Comparison of ENCODE assay signal across 9 mouse cellular contexts in genomic region chr10:80356737-80357136, GRCm38 (mm10). TPM values are rescaled to one million over a fixed set of nuclear protein-coding genes. Genes with fewer than 3 reads are reported as not detected.
DNase-seq lines count a peak whose midpoint lies in the region; ATAC-seq and TF ChIP-seq lines count a peak whose summit lies in the region.
"Had no signal": no experiment of that assay in that cellular context is flagged by ENCODE, and none has a peak within 500 bp of the region (broad histone marks: within the 10 kb centered on the region; RNA-seq: fewer than 3 reads in every experiment).

No protein-coding gene starts in this region.

- no peaks in the 10 kb centered on the region for H3K79me2 ChIP-seq in heart, adult 2 months (replicated peaks; ENCODE audit: control insufficient read depth, insufficient read depth, low read length)

- no peak overlapping the region for H3K9ac ChIP-seq in heart, postnatal 0 days (replicated peaks; ENCODE audit: low read depth, low read length)
- H3K9ac ChIP-seq in heart, adult 2 months (ENCODE audit: low read depth, low read length), result no peak overlapping the region
- peak overlapping the region; percentile 25; the same call in 1 of the 2 replicates for H3K9ac ChIP-seq in embryonic facial prominence, embryonic 11.5 days (replicated peaks; ENCODE audit: low read length)
- H3K9ac ChIP-seq in hindbrain, embryonic 13.5 days, result peak overlapping the region; percentile 63
- peak overlapping the region; percentile 26; the same call in 1 of the 2 replicates for H3K9ac ChIP-seq in midbrain, embryonic 14.5 days (replicated peaks; ENCODE audit: low read length)

- H3K27ac ChIP-seq in heart, postnatal 0 days (ENCODE audit: low read depth), result no peak overlapping the region
- H3K27ac ChIP-seq in heart, adult 2 months, result no peak overlapping the region
- H3K27ac ChIP-seq in embryonic facial prominence, embryonic 11.5 days (replicated peaks; ENCODE audit: low read depth, low read length), result no peak overlapping the region
- H3K27ac ChIP-seq in hindbrain, embryonic 13.5 days, result no peak overlapping the region
- no peak overlapping the region for H3K27ac ChIP-seq in midbrain, embryonic 14.5 days (replicated peaks; ENCODE audit: low read depth, low read length)

- H3K9me3 ChIP-seq in heart, postnatal 0 days (replicated peaks; ENCODE audit: control insufficient read depth, low read length), result no peaks in the 10 kb centered on the region
- no peaks in the 10 kb centered on the region; the same call in 1 of the 2 replicates for H3K9me3 ChIP-seq in embryonic facial prominence, embryonic 11.5 days (replicated peaks; ENCODE audit: control insufficient read depth, low read length)
- no peaks in the 10 kb centered on the region for H3K9me3 ChIP-seq in hindbrain, embryonic 13.5 days
- H3K9me3 ChIP-seq in midbrain, embryonic 14.5 days (ENCODE audit: control insufficient read depth, low read length), result no peaks in the 10 kb centered on the region

- WGBS in heart, postnatal 0 days, result 3% methylated on average over 32 of the region's 34 CpGs
- 3% methylated on average over 34 of the region's 34 CpGs for WGBS in heart, adult 2 months
- WGBS in embryonic facial prominence, embryonic 11.5 days, result 1% methylated on average over 34 of the region's 34 CpGs
- WGBS in hindbrain, embryonic 13.5 days, result under 1% methylated on average over 34 of the region's 34 CpGs
- 1% methylated on average over 34 of the region's 34 CpGs for WGBS in midbrain, embryonic 14.5 days

- H3K4me2 ChIP-seq in heart, postnatal 0 days (ENCODE audit: low read depth, low read length), result peak overlapping the region; percentile 46; the same call in 1 of the 2 replicates
- H3K4me2 ChIP-seq in embryonic facial prominence, embryonic 11.5 days (ENCODE audit: low read depth, low read length), result peak overlapping the region; percentile 57
- peak overlapping the region; percentile 59 for H3K4me2 ChIP-seq in hindbrain, embryonic 13.5 days
- peak overlapping the region; percentile 54 for H3K4me2 ChIP-seq in midbrain, embryonic 14.5 days (ENCODE audit: low read length)

- TF ChIP-seq CTCF in heart, postnatal 0 days (IDR thresholded peaks at IDR 0.05; ENCODE audit: low read depth), result no peak
- no peak for TF ChIP-seq CTCF in heart, adult 2 months (IDR thresholded peaks at IDR 0.05)

- H3K27me3 ChIP-seq in heart, postnatal 0 days (ENCODE audit: control insufficient read depth, insufficient read depth, low read length), result peaks cover 79% of the 10 kb centered on the region
- peaks cover 17% of the 10 kb centered on the region for H3K27me3 ChIP-seq in heart, adult 2 months (ENCODE audit: control insufficient read depth, insufficient read depth, low read length)
- peaks cover 62% of the 10 kb centered on the region for H3K27me3 ChIP-seq in embryonic facial prominence, embryonic 11.5 days (ENCODE audit: control insufficient read depth, insufficient read depth, low read length)
- H3K27me3 ChIP-seq in hindbrain, embryonic 13.5 days, result peaks cover 95% of the 10 kb centered on the region
- H3K27me3 ChIP-seq in midbrain, embryonic 14.5 days (ENCODE audit: control insufficient read depth, insufficient read depth, low read length), result peaks cover 51% of the 10 kb centered on the region

- no peak for DNase-seq in heart, postnatal 0 days (ENCODE audit: low spot score)
- no peak for DNase-seq in heart, adult 2 months
- no peak for DNase-seq in embryonic facial prominence, embryonic 11.5 days (ENCODE audit: low spot score)
- no peak for DNase-seq in midbrain, embryonic 14.5 days
- no peak for DNase-seq in layer of hippocampus, adult 9-10 months (ENCODE audit: low spot score)
- no peak for DNase-seq in embryo, embryonic 10.5 days (ENCODE audit: low spot score)
- DNase-seq in left cerebral cortex, postnatal 25 days (ENCODE audit: low spot score in 2 of 2), result no peak

- no peak for ATAC-seq in heart, postnatal 0 days (ENCODE audit: insufficient read depth, low read depth)
- ATAC-seq in embryonic facial prominence, embryonic 11.5 days (replicated peaks; ENCODE audit: insufficient number of reproducible peaks, low FRiP score, low TSS enrichment, low read depth), result no peak
- ATAC-seq in hindbrain, embryonic 13.5 days (ENCODE audit: low FRiP score), result 0 out of 2 replicates have a peak, but pooled peaks have one; percentile 9
- ATAC-seq in midbrain, embryonic 14.5 days (ENCODE audit: low FRiP score, low TSS enrichment), result 0 out of 2 replicates have a peak, but pooled peaks have one; percentile 6

- intact Hi-C loops in heart, adult 2 months (cut with DNase I), result no loop called here
- intact Hi-C loops in left cerebral cortex, postnatal 25 days (cut with DNase I), result loop anchor here (2.0 kb wide), 1 partner anchor 16 kb away; no protein-coding TSS in a partner anchor

- no peak for TF ChIP-seq POLR2A in heart, adult 2 months (IDR thresholded peaks at IDR 0.05; ENCODE audit: insufficient read depth, low read depth, low read length)

- TF ChIP-seq EP300 in heart, postnatal 0 days (IDR thresholded peaks at IDR 0.05; ENCODE audit: low read depth), result no peak
- TF ChIP-seq EP300 in heart, adult 2 months (IDR thresholded peaks at IDR 0.05; ENCODE audit: insufficient read depth, low read depth, low read length), result no peak

- H3K4me3 ChIP-seq in heart, postnatal 0 days (ENCODE audit: low read depth, low read length), result peak overlapping the region; percentile 28
- no peak overlapping the region for H3K4me3 ChIP-seq in heart, adult 2 months
- peak overlapping the region; percentile 30 for H3K4me3 ChIP-seq in embryonic facial prominence, embryonic 11.5 days (ENCODE audit: low read depth, low read length)
- peak overlapping the region; percentile 40 for H3K4me3 ChIP-seq in hindbrain, embryonic 13.5 days
- peak overlapping the region; percentile 32 for H3K4me3 ChIP-seq in midbrain, embryonic 14.5 days (replicated peaks; ENCODE audit: low read depth, low read length)

- no peaks in the 10 kb centered on the region for H3K36me3 ChIP-seq in heart, postnatal 0 days (replicated peaks; ENCODE audit: control insufficient read depth, insufficient read depth, low read length)
- H3K36me3 ChIP-seq in heart, adult 2 months (ENCODE audit: control insufficient read depth, insufficient read depth, low read length), result no peaks in the 10 kb centered on the region
- no peaks in the 10 kb centered on the region for H3K36me3 ChIP-seq in embryonic facial prominence, embryonic 11.5 days (replicated peaks; ENCODE audit: control insufficient read depth, insufficient read depth, low read depth, low read length)
- no peaks in the 10 kb centered on the region for H3K36me3 ChIP-seq in hindbrain, embryonic 13.5 days
- no peaks in the 10 kb centered on the region for H3K36me3 ChIP-seq in midbrain, embryonic 14.5 days (ENCODE audit: control insufficient read depth, insufficient read depth, low read length)

- H3K4me1 ChIP-seq in heart, postnatal 0 days (ENCODE audit: control insufficient read depth, insufficient read depth), result no peaks in the 10 kb centered on the region
- H3K4me1 ChIP-seq in heart, adult 2 months (ENCODE audit: control insufficient read depth, insufficient read depth, low read length), result no peaks in the 10 kb centered on the region
- peaks cover 7% of the 10 kb centered on the region for H3K4me1 ChIP-seq in embryonic facial prominence, embryonic 11.5 days (ENCODE audit: control insufficient read depth, insufficient read depth, low read length)
- H3K4me1 ChIP-seq in hindbrain, embryonic 13.5 days (replicated peaks), result peaks cover 24% of the 10 kb centered on the region
- peaks cover 7% of the 10 kb centered on the region; the same call in 1 of the 2 replicates for H3K4me1 ChIP-seq in midbrain, embryonic 14.5 days (ENCODE audit: control insufficient read depth, insufficient read depth, low read length)

RNA-seq across cellular contexts. Expression of gene Plk5, which starts 0.5 kb away (rescaled TPM):
- total RNA-seq in heart, postnatal 0 days (2014; rRNA removed; ENCODE audit: low replicate concordance), result 1.7 TPM in 1 of 2 replicates, not detected in the other
- polyA plus RNA-seq in heart, postnatal 0 days (2015; fragmentation: Nextera tagmentation; extraction: Ambion mirVana), result 0.05 TPM in 2 replicates
- under 1 TPM; 0.50 to 0.63 TPM for total RNA-seq in heart, adult 2 months (2021)
- 2.0 and 2.7 TPM in 2 replicates for polyA plus RNA-seq in heart, adult 2 months (2012; rRNA removed)
- polyA plus RNA-seq in embryonic facial prominence, embryonic 11.5 days (2014; fragmentation: Nextera tagmentation; extraction: Ambion mirVana), result 0.26 and 0.52 TPM in 2 replicates
- 1.2 and 1.7 TPM in 2 replicates for polyA plus RNA-seq in hindbrain, embryonic 13.5 days (2015; fragmentation: Nextera tagmentation; extraction: Ambion mirVana)
- polyA plus RNA-seq in midbrain, embryonic 14.5 days (2014; fragmentation: Nextera tagmentation; extraction: Ambion mirVana), result 2.9 and 3.2 TPM in 2 replicates
- total RNA-seq in left cerebral cortex, postnatal 25 days (2021), result 10 to 100 TPM; 22.6 to 24.9 TPM
- total RNA-seq: CH12.LX had no signal

RNA-seq across cellular contexts. Expression of gene Adamtsl5, which starts 8.5 kb away (rescaled TPM):
- total RNA-seq in heart, postnatal 0 days (2014; rRNA removed; ENCODE audit: low replicate concordance), result 18.5 and 34.6 TPM in 2 replicates
- 12.6 and 14.6 TPM in 2 replicates for polyA plus RNA-seq in heart, postnatal 0 days (2015; fragmentation: Nextera tagmentation; extraction: Ambion mirVana)
- 10 to 100 TPM; 71.9 to 84.5 TPM for total RNA-seq in heart, adult 2 months (2021)
- polyA plus RNA-seq in heart, adult 2 months (2012; rRNA removed), result 80.9 and 85.2 TPM in 2 replicates
- polyA plus RNA-seq in embryonic facial prominence, embryonic 11.5 days (2014; fragmentation: Nextera tagmentation; extraction: Ambion mirVana), result 0.14 and 0.88 TPM in 2 replicates
- 0.42 and 0.66 TPM in 2 replicates for polyA plus RNA-seq in hindbrain, embryonic 13.5 days (2015; fragmentation: Nextera tagmentation; extraction: Ambion mirVana)
- 0.26 TPM in 1 of 2 replicates, not detected in the other for polyA plus RNA-seq in midbrain, embryonic 14.5 days (2014; fragmentation: Nextera tagmentation; extraction: Ambion mirVana)
- total RNA-seq in left cerebral cortex, postnatal 25 days (2021), result 1 to 10 TPM; 5.1 to 7.4 TPM

RNA-seq across cellular contexts. Expression of gene Reep6, which starts 27.0 kb away (rescaled TPM):
- total RNA-seq in heart, postnatal 0 days (2014; rRNA removed; ENCODE audit: low replicate concordance), result not detected in 2 replicates
- polyA plus RNA-seq in heart, postnatal 0 days (2015; fragmentation: Nextera tagmentation; extraction: Ambion mirVana), result 0.85 and 1.0 TPM in 2 replicates
- total RNA-seq in heart, adult 2 months (2021), result 1 to 10 TPM; 2.8 to 3.6 TPM
- 2.9 and 4.1 TPM in 2 replicates for polyA plus RNA-seq in heart, adult 2 months (2012; rRNA removed)
- polyA plus RNA-seq in embryonic facial prominence, embryonic 11.5 days (2014; fragmentation: Nextera tagmentation; extraction: Ambion mirVana), result 4.3 and 4.5 TPM in 2 replicates
- 3.1 and 3.5 TPM in 2 replicates for polyA plus RNA-seq in hindbrain, embryonic 13.5 days (2015; fragmentation: Nextera tagmentation; extraction: Ambion mirVana)
- polyA plus RNA-seq in midbrain, embryonic 14.5 days (2014; fragmentation: Nextera tagmentation; extraction: Ambion mirVana), result 5.3 and 7.3 TPM in 2 replicates
- 10 to 100 TPM; 10.5 to 11.2 TPM for total RNA-seq in left cerebral cortex, postnatal 25 days (2021)

RNA-seq across cellular contexts. Expression of gene Pcsk4, which starts 27.4 kb away (rescaled TPM):
- not detected in 2 replicates for total RNA-seq in heart, postnatal 0 days (2014; rRNA removed; ENCODE audit: low replicate concordance)
- 2.0 and 2.1 TPM in 2 replicates for polyA plus RNA-seq in heart, postnatal 0 days (2015; fragmentation: Nextera tagmentation; extraction: Ambion mirVana)
- 1 to 10 TPM; 1.4 to 1.8 TPM for total RNA-seq in heart, adult 2 months (2021)
- 4.5 and 4.9 TPM in 2 replicates for polyA plus RNA-seq in heart, adult 2 months (2012; rRNA removed)
- 1.6 and 2.9 TPM in 2 replicates for polyA plus RNA-seq in embryonic facial prominence, embryonic 11.5 days (2014; fragmentation: Nextera tagmentation; extraction: Ambion mirVana)
- 1.9 and 2.5 TPM in 2 replicates for polyA plus RNA-seq in hindbrain, embryonic 13.5 days (2015; fragmentation: Nextera tagmentation; extraction: Ambion mirVana)
- polyA plus RNA-seq in midbrain, embryonic 14.5 days (2014; fragmentation: Nextera tagmentation; extraction: Ambion mirVana), result 2.5 and 3.5 TPM in 2 replicates
- 1 to 10 TPM; 4.5 to 4.6 TPM for total RNA-seq in left cerebral cortex, postnatal 25 days (2021)

RNA-seq across cellular contexts. Expression of gene Mex3d, which starts 30.7 kb away (rescaled TPM):
- 20.0 and 26.4 TPM in 2 replicates for total RNA-seq in heart, postnatal 0 days (2014; rRNA removed; ENCODE audit: low replicate concordance)
- polyA plus RNA-seq in heart, postnatal 0 days (2015; fragmentation: Nextera tagmentation; extraction: Ambion mirVana), result 2.2 and 2.9 TPM in 2 replicates
- 1 to 10 TPM; 7.3 to 7.5 TPM for total RNA-seq in heart, adult 2 months (2021)
- polyA plus RNA-seq in heart, adult 2 months (2012; rRNA removed), result 5.8 and 7.9 TPM in 2 replicates
- 10.3 and 12.9 TPM in 2 replicates for polyA plus RNA-seq in embryonic facial prominence, embryonic 11.5 days (2014; fragmentation: Nextera tagmentation; extraction: Ambion mirVana)
- 14.8 and 16.5 TPM in 2 replicates for polyA plus RNA-seq in hindbrain, embryonic 13.5 days (2015; fragmentation: Nextera tagmentation; extraction: Ambion mirVana)
- 17.3 and 28.2 TPM in 2 replicates for polyA plus RNA-seq in midbrain, embryonic 14.5 days (2014; fragmentation: Nextera tagmentation; extraction: Ambion mirVana)
- 10 to 100 TPM; 17.7 to 22.2 TPM for total RNA-seq in left cerebral cortex, postnatal 25 days (2021)

Comparison
In these comparisons a context has a peak if more than half of its experiments do, and no peak if none do; other contexts are left out.
1. ATAC-seq: peak in hindbrain, embryonic 13.5 days (single experiment) and midbrain, embryonic 14.5 days (single experiment); none in heart, postnatal 0 days (single experiment) and embryonic facial prominence, embryonic 11.5 days (single experiment).
2. H3K9ac ChIP-seq: peak in embryonic facial prominence, embryonic 11.5 days (single experiment), hindbrain, embryonic 13.5 days (single experiment) and midbrain, embryonic 14.5 days (single experiment); none in heart, postnatal 0 days (single experiment) and heart, adult 2 months (single experiment).
3. Peak in every context shown above with its lines, with median percentiles within 50 percentile points of each other: H3K4me2 ChIP-seq.